Mouse (Mus musculus) embryonic facial prominence, embryonic 11.5 days (tissue): ENCODE measurements around the gene Rln3. TPM values are rescaled to one million over a fixed set of nuclear protein-coding genes. Genes with fewer than 3 reads are reported as not detected.
A peak's percentile ranks its signal among the peaks of the same experiment; 100 is the strongest.

Experiments
- ATAC-seq: fragments of 200-750 bp; cut with Nextera tagmentation; replicated peaks from 2 replicates; pipeline ENCODE4 v1.8.0; 2017; ENCODE audit warnings: low read depth; ENCODE audit not compliant: insufficient number of reproducible peaks, low FRiP score, low TSS enrichment
- DNase-seq: peaks from one replicate; pipeline ENCODE4 v3.0.0-alpha.2; 2015; ENCODE audit warnings: low spot score
- H3K27ac ChIP-seq: fragments of 300-500 bp; sonication (generic); replicated peaks from 2 replicates; pipeline ENCODE4 v1.5.1; 2014; ENCODE audit warnings: mild to moderate bottlenecking, low read depth, low read length, control low read depth
- H3K27me3 ChIP-seq: fragments of 300-500 bp; sonication (generic); 2 replicates; pipeline ENCODE4 v1.6.1; 2014; ENCODE audit warnings: mild to moderate bottlenecking, low read length, moderate library complexity, mixed read lengths; ENCODE audit not compliant: control insufficient read depth, insufficient read depth
- H3K36me3 ChIP-seq: fragments of 300-500 bp; sonication (generic); replicated peaks from 2 replicates; pipeline ENCODE4 v1.6.1; 2014; ENCODE audit warnings: low read depth, mild to moderate bottlenecking, low read length, moderate library complexity, mixed read lengths; ENCODE audit not compliant: control insufficient read depth, insufficient read depth
- H3K4me1 ChIP-seq: fragments of 300-500 bp; sonication (generic); 2 replicates; pipeline ENCODE4 v1.6.1; 2014; ENCODE audit warnings: low read length, mixed read lengths; ENCODE audit not compliant: control insufficient read depth, insufficient read depth
- H3K4me2 ChIP-seq: fragments of 300-500 bp; sonication (generic); 2 replicates; pipeline ENCODE4 v1.6.1; 2014; ENCODE audit warnings: low read depth, mild to moderate bottlenecking, control low read depth, low read length, moderate library complexity
- H3K4me3 ChIP-seq: fragments of 300-500 bp; sonication (generic); 2 replicates; pipeline ENCODE4 v1.5.1; 2014; ENCODE audit warnings: low read depth, low read length, control low read depth
- H3K9ac ChIP-seq: fragments of 300-500 bp; sonication (generic); replicated peaks from 2 replicates; pipeline ENCODE4 v1.6.1; 2014; ENCODE audit warnings: mild to moderate bottlenecking, control low read depth, low read length
- H3K9me3 ChIP-seq: fragments of 300-500 bp; sonication (generic); replicated peaks from 2 replicates; pipeline ENCODE4 v1.6.1; 2016; ENCODE audit warnings: mild to moderate bottlenecking, low read length, inconsistent platforms, mixed read lengths; ENCODE audit not compliant: control insufficient read depth
- WGBS: fragments of 180-500 bp; shearing (Covaris S2); extraction: QIAGEN DNeasy Blood & Tissue Kit; methylation state at CpG from one replicate; pipeline ENCODE4 v1.1.7; 2014; 5-methylcytosine and 5-hydroxymethylcytosine counted together
- polyA plus RNA-seq: library from polyadenylated mRNA; unstranded; fragments of >200 nt; fragmentation: Nextera tagmentation; extraction: Ambion mirVana; gene quantifications from 2 replicates; pipeline ENCODE4 v1.2.1, GENCODE M21; 2014

The Rln3 gene
- polyA plus RNA-seq, 1 experiment from 2014 or later: not detected

DNA sequence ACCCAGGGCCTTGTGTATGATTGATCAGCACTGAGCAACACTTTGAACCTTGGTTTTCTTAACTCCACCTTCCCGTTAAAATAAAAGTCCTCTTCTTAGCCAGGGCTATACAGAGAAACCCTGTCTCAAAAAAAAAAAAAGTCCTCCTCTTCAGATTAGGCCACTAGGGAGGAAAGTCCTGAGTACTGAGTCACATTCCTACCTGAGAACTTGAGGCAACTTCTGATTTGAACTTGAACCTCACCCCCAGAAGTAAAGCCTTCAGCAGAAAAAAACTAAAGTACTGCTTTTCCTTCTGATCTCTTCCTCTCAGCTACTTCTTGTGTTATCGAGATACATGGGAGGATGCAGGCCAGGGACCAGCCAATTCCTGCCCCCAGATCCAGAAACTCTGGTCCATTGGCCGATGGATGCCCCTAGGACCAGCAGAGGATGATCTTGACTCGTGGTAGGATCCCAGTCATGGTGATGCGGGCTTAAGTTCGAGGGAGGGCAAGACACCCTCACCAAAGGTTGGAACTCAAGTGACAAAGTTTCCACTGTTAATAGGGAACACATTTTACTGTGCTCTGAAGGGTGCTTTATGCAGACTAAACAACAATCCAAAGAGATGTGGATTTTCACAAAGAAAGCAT lies 41.1 kb downstream of the Rln3 start:
- Histone ChIP-seq H3K4me1 (peaks cover 6% of the 10 kb centered on the region), H3K9ac (peak overlapping the region; percentile 65), H3K36me3 (no peaks in the 10 kb centered on the region; the same call in 1 of the 2 replicates), H3K4me3 (peak overlapping the region; percentile 48), H3K4me2 (peak overlapping the region; percentile 81), H3K27me3 (no peaks in the 10 kb centered on the region; the same call in 1 of the 2 replicates), H3K27ac (no peak overlapping the region), H3K9me3 (no peaks in the 10 kb centered on the region)
- 66% methylated on average over 6 of the region's 6 CpGs for whole genome bisulfite sequencing
- ATAC-seq (no peak), DNase-seq (no peak)

DNA sequence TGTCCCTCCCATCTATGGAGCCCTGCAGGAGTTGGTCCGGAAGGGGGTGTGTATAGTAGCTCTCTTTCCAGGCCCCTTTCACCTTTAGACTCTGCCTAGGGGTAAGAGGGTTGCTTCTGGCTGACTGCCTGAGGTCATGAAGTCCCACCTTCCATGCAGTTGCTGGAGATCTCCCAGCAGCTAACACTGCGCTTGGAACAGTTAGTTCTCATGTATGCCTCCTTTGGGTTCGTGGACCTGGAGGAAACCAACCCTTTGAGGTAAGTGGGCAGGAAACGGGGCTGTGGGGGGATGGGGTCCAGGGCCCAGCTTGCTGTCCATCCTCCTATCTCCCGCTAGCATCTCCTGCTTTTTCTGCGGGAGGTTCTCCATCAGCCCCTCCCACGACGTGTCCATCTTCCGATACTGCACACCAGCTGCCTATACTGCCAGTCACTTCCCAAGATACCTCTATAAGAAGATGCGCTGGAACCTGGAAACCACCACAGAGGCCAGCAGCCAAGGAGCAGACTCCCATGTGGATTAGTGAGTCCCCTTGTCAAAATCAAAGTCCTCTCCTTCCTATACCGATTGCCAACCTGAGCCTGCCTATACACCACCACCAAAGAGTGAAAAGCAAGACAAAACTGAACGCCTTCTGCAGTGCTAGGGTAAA lies 41.7 kb downstream of the Rln3 start:
- Histone ChIP-seq H3K27ac (no peak overlapping the region), H3K4me1 (peaks cover 6% of the 10 kb centered on the region), H3K4me3 (no peak overlapping the region), H3K4me2 (no peak overlapping the region), H3K36me3 (no peaks in the 10 kb centered on the region; the same call in 1 of the 2 replicates), H3K27me3 (no peaks in the 10 kb centered on the region; the same call in 1 of the 2 replicates), H3K9me3 (no peaks in the 10 kb centered on the region), H3K9ac (no peak overlapping the region)
- DNase-seq (no peak), ATAC-seq (no peak)
- WGBS: 52% methylated on average over 12 of the region's 12 CpGs

DNA sequence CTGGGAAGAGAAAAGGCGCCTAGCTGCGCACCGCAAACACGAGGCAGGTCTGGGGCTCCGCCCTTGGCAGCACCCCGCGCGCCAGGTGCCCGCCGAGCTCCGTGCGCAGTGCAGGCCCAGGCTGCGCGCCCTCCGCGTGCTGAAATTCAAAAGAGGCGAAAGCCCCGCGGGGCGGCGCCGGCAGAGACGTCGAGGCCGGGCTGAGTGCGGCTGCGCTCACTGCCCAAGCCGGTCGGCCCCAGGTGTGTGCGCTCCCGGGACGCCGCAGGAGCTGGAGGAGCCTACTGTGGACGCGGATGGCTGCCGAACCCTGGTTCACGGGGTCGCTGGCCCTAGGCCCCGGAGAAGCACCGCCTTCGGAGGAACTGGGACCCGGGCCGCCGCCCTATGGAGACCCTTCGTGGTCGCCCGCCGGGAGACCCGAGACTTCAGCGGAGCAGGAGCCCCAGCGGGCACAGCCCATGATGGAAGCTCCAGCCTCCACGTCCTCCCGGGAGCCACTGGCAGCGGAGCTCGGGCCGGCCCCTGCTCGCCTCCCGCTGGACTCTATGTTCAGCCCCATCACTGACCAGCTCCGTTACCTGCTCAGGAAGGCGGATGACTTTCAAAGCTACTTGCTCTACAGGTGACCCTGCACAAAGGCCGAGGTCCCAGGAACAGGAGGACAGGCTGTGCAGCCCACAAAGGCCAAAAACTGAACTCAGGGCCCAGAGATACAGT lies 43.4 kb downstream of the Rln3 start, which contains the start of gene 1700067K01Rik:
Gene 1700067K01Rik, plus strand, starts transcription at position 222 of the 720 bp plus-strand sequence.
- Histone ChIP-seq H3K4me2 (peak within 1 kb of the TSS; percentile 26; the same call in 1 of the 2 replicates), H3K36me3 (no peaks in the 10 kb centered on the region; the same call in 1 of the 2 replicates), H3K4me3 (peak within 1 kb of the TSS; percentile 13; the same call in 1 of the 2 replicates), H3K27ac (no peak within 1 kb of the TSS), H3K9ac (0 out of 2 replicates have a peak within 1 kb of the TSS, but pooled peaks have one; percentile 33), H3K27me3 (no peaks in the 10 kb centered on the region; the same call in 1 of the 2 replicates), H3K9me3 (no peaks in the 10 kb centered on the region), H3K4me1 (peaks cover 6% of the 10 kb centered on the region)
- DNase-seq (no peak), ATAC-seq (no peak)
- 21% methylated on average over 57 of the region's 61 CpGs for WGBS

DNA sequence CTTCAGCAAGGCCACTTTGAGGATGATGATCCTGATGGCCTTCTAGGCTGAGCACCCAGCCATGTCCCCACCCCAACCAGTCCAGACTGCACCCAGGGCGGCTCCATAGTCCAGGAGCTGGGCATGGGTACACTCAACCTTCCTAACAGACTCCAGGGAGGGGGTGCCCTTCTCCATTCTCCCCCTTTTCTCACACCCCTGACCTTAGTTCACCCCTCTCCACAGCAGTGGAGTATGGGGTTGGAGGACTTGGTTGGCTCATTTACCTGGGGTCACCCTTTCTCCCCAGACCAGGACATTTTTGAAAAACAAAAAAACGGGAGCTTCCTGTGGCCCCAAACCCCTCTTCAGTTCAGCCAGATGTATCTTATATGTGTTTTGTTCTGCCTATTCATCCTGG lies 45.0 kb downstream of the Rln3 start:
- Histone ChIP-seq H3K4me1 (peaks cover 6% of the 10 kb centered on the region), H3K4me3 (no peak overlapping the region), H3K9ac (no peak overlapping the region), H3K27me3 (no peaks in the 10 kb centered on the region; the same call in 1 of the 2 replicates), H3K9me3 (no peaks in the 10 kb centered on the region), H3K4me2 (no peak overlapping the region), H3K36me3 (no peaks in the 10 kb centered on the region; the same call in 1 of the 2 replicates), H3K27ac (no peak overlapping the region)
- DNase-seq: no peak
- 76% methylated on average over 2 of the region's 2 CpGs for WGBS
- ATAC-seq: no peak

DNA sequence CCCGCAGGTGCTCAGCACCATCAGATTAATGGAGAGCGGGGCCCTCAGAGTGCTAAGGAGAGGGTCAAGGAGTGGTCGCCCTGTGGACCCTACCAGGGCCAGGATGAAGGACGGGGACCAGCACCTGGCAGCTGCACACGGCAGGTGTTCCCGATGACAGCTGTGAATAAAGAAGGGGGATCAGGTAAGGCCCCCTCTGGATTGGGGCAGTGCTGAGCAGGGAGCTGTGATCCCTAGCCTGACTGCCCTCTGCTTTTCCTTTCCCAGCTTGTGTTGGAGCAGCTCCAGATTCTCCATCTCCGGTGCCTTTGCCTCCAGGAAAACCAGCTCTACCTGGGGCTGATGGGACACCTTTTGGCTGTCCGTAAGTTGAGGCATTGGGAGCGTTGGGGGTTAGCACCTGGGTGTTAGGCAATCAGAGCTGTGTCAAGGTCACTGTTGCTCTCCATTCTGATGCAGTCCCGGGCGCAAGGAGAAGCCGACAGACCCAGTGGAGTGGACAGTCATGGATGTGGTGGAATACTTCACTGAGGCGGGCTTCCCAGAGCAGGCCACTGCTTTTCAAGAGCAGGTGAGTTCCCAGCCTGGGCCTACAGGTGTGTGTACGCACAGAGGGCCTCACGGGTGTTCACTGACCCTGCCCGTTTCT lies 45.6 kb downstream of the Rln3 start:
- H3K27me3 ChIP-seq: no peaks in the 10 kb centered on the region; the same call in 1 of the 2 replicates
- WGBS: 66% methylated on average over 16 of the region's 16 CpGs

DNA sequence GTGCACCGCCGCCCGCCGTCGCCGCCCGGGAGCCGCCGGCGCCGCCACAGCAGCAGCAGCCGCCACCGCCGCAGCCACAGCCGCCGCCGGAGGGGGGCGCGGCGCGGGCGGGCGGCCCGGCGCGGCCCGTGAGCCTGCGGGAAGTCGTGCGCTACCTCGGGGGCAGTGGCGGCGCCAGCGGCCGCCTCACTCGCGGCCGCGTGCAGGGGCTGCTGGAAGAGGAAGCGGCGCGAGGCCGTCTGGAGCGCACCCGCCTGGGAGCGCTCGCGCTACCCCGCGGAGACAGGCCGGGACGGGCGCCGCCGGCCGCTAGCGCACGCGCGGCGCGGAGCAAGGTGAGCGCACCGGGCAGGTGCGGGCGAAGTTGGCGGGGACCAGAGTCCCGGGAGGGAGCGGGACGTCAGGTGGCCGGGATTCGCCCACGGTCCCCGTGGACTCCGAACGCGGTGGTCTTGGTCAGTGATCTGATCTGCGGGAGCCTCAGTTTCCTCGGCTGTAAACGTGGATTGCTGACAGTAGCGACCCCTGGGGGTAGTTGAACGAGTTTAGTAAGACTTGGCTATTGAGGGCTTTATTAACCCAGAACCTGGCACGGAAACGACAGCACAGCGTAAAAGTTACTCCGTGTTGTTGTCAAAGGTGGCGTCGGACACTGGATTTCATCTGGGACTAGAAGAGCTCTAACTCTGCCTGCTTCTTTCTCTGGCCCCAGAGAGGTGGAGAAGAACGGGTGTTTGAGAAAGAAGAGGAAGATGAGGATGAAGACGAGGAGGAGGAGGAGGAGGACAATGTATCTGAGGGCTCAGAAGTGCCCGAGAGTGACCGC lies 46.4 kb downstream of the Rln3 start:
- peak; percentile 82 for DNase-seq
- Histone ChIP-seq H3K27me3 (no peaks in the 10 kb centered on the region; the same call in 1 of the 2 replicates), H3K4me1 (peaks cover 6% of the 10 kb centered on the region), H3K9ac (peak overlapping the region; percentile 84), H3K4me3 (peak overlapping the region; percentile 84), H3K4me2 (peak overlapping the region; percentile 84), H3K9me3 (no peaks in the 10 kb centered on the region), H3K27ac (peak overlapping the region; percentile 81), H3K36me3 (no peaks in the 10 kb centered on the region; the same call in 1 of the 2 replicates)
- no peak for ATAC-seq
- 1% methylated on average over 58 of the region's 92 CpGs for WGBS

More for the DNA sequence above, 45.6 kb downstream of the Rln3 start:
- Histone ChIP-seq H3K9ac (peak overlapping the region; percentile 84), H3K4me3 (peak overlapping the region; percentile 84), H3K4me2 (peak overlapping the region; percentile 84), H3K27ac (no peak overlapping the region), H3K9me3 (no peaks in the 10 kb centered on the region), H3K4me1 (peaks cover 6% of the 10 kb centered on the region), H3K36me3 (no peaks in the 10 kb centered on the region; the same call in 1 of the 2 replicates)
- ATAC-seq (no peak), DNase-seq (no peak)
